ENCODE assay signal across 21 mouse cellular contexts in the genomic region with DNA sequence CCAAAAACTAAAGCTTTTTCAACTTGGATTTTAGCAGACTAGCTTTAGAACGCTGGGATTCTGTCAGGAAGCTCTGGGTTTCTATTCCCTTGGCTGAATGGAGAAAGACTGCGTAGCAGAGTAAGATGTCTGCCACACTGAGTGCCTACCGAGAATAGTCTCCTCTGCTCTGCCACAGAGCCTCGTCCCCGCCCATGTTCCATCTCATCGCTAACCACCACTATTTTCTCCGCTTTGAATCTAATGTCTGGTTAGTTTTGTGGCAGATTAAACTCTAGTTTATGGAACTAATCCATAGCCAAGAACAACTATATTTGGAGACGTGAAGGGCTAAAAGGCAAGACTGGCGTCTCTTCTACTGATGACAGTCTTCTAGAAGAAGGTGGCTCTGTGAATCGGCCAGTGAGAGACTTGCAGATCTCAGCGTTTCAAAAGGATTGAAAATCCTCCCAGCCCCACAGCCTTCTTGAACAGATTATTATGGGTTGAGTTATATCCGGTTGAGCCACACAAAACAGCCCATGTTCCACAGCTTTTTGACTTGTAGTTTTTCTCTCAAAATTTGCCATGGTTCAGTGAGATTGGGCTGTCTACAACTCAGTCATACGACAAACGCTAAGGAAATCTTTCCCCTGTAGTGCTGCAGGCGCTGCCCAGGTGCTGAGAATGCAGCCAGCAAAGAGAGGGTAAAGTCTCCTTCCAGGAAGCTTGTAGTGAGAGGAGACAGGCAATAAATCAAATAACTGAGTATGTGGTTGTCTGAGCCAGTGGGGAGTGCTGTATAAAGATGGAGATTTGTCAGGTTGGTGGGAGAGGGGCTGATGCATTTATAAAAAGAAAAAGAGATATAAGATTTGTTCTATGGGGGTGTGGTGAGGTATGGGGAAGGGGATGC. TPM values are rescaled to one million over a fixed set of nuclear protein-coding genes. Genes with fewer than 3 reads are reported as not detected.
DNase-seq lines count a peak whose midpoint lies in the region; ATAC-seq and TF ChIP-seq lines count a peak whose summit lies in the region.
"Had no signal": no experiment of that assay in that cellular context is flagged by ENCODE, and none has a peak within 500 bp of the region (broad histone marks: within the 10 kb centered on the region; RNA-seq: fewer than 3 reads in every experiment).

No protein-coding gene starts in this region.

- no peak for TF ChIP-seq CTCF in kidney, adult 2 months (conservative IDR thresholded peaks at IDR 0.05; ENCODE audit: insufficient read depth, insufficient read length, low read depth, low read length)
- TF ChIP-seq CTCF in kidney, postnatal 0 days (IDR thresholded peaks at IDR 0.05; ENCODE audit: low read depth), result no peak

- no peaks in the 10 kb centered on the region for H3K4me1 ChIP-seq in kidney, adult 2 months (ENCODE audit: control insufficient read depth, insufficient read depth, low read length)
- H3K4me1 ChIP-seq in kidney, embryonic 14.5 days (ENCODE audit: control insufficient read depth, insufficient read depth, low read length), result no peaks in the 10 kb centered on the region
- peaks cover 5% of the 10 kb centered on the region; the same call in 1 of the 2 replicates for H3K4me1 ChIP-seq in kidney, postnatal 0 days (replicated peaks; ENCODE audit: insufficient read depth, low read length)
- H3K4me1 ChIP-seq: forebrain, embryonic 13.5 days; neural tube, embryonic 15.5 days had no signal

- H3K9me3 ChIP-seq in kidney, embryonic 14.5 days (ENCODE audit: control insufficient read depth, low read length), result no peaks in the 10 kb centered on the region
- H3K9me3 ChIP-seq in kidney, postnatal 0 days (replicated peaks; ENCODE audit: low read length), result no peaks in the 10 kb centered on the region
- H3K9me3 ChIP-seq: forebrain, embryonic 13.5 days; limb, embryonic 10.5 days; neural tube, embryonic 15.5 days had no signal

- H3K27ac ChIP-seq in kidney, adult 2 months (ENCODE audit: insufficient read depth, low read depth, low read length), result no peak overlapping the region
- no peak overlapping the region for H3K27ac ChIP-seq in kidney, embryonic 14.5 days (ENCODE audit: low read depth, low read length)
- H3K27ac ChIP-seq in kidney, postnatal 0 days, result no peak overlapping the region
- H3K27ac ChIP-seq: forebrain, embryonic 13.5 days; limb, embryonic 10.5 days; neural tube, embryonic 15.5 days had no signal

- ATAC-seq in kidney, embryonic 14.5 days (ENCODE audit: low FRiP score, low TSS enrichment), result no peak
- no peak for ATAC-seq in kidney, postnatal 0 days (replicated peaks; ENCODE audit: low FRiP score, low read depth)
- ATAC-seq: forebrain, embryonic 13.5 days; inflammation-experienced regulatory T-cells, adult 6 months had no signal

- TF ChIP-seq POLR2A in kidney, adult 2 months (IDR thresholded peaks at IDR 0.05; ENCODE audit: low read depth, low read length), result no peak

- H3K36me3 ChIP-seq in kidney, adult 2 months (ENCODE audit: control insufficient read depth, insufficient read depth, low read length), result no peaks in the 10 kb centered on the region
- H3K36me3 ChIP-seq in kidney, embryonic 14.5 days (ENCODE audit: control insufficient read depth, insufficient read depth, low read length), result no peaks in the 10 kb centered on the region
- no peaks in the 10 kb centered on the region for H3K36me3 ChIP-seq in kidney, postnatal 0 days (ENCODE audit: insufficient read depth, low read length)
- H3K36me3 ChIP-seq: limb, embryonic 10.5 days; neural tube, embryonic 15.5 days had no signal

- H3K4me3 ChIP-seq in kidney, adult 2 months (ENCODE audit: insufficient read depth, low read depth, low read length), result no peak overlapping the region
- H3K4me3 ChIP-seq in kidney, embryonic 14.5 days (ENCODE audit: low read length), result no peak overlapping the region
- H3K4me3 ChIP-seq in kidney, postnatal 0 days (replicated peaks; ENCODE audit: low read depth, low read length), result no peak overlapping the region
- H3K4me3 ChIP-seq: forebrain, embryonic 13.5 days; limb, embryonic 10.5 days; megakaryocyte, embryonic 14.5 days; neural tube, embryonic 15.5 days had no signal

- H3K27me3 ChIP-seq in kidney, adult 2 months (replicated peaks; ENCODE audit: control insufficient read depth, insufficient read depth, low read length), result no peaks in the 10 kb centered on the region
- H3K27me3 ChIP-seq in kidney, embryonic 14.5 days (ENCODE audit: control insufficient read depth, insufficient read depth, low read length), result no peaks in the 10 kb centered on the region
- no peaks in the 10 kb centered on the region for H3K27me3 ChIP-seq in kidney, postnatal 0 days (ENCODE audit: insufficient read depth, low read length)
- H3K27me3 ChIP-seq: forebrain, embryonic 13.5 days; neural tube, embryonic 15.5 days had no signal

- 58% methylated on average over 15 of the region's 15 CpGs for WGBS in kidney, adult 2 months
- 73% methylated on average over 15 of the region's 15 CpGs for WGBS in kidney, embryonic 14.5 days
- WGBS in kidney, postnatal 0 days, result 67% methylated on average over 15 of the region's 15 CpGs

- no peak overlapping the region for H3K9ac ChIP-seq in kidney, embryonic 14.5 days (ENCODE audit: low read depth, low read length)
- no peak overlapping the region for H3K9ac ChIP-seq in kidney, postnatal 0 days (ENCODE audit: low read depth, low read length)
- H3K9ac ChIP-seq: forebrain, embryonic 13.5 days; neural tube, embryonic 15.5 days had no signal

- peak; percentile 60 for DNase-seq in kidney, adult 2 months
- peak; percentile 21 for DNase-seq in NIH3T3 (ENCODE audit: low read depth)
- DNase-seq in kidney, postnatal 0 days (ENCODE audit: low spot score), result peak; percentile 34
- peak; percentile 52 for DNase-seq in naive thymus-derived CD4-positive, alpha-beta T cell, adult 2 months (ENCODE audit: low read depth)
- DNase-seq in right cerebral cortex, postnatal 14 days, result no peak
- no peak for DNase-seq in spleen, postnatal 36 days (ENCODE audit: low spot score in 2 of 2)
- DNase-seq: adrenal gland, adult 8-10 months; cerebellum, adult 9-10 months; gastrocnemius, postnatal 25 days; heart, postnatal 10 days; lung, adult 18-20 months; lung, postnatal 14 days; midbrain, embryonic 14.5 days; right cerebral cortex, postnatal 25 days had no signal

- H3K4me2 ChIP-seq in kidney, embryonic 14.5 days (replicated peaks; ENCODE audit: low read depth, low read length), result no peak overlapping the region
- H3K4me2 ChIP-seq in kidney, postnatal 0 days (ENCODE audit: low read length), result no peak overlapping the region
- H3K4me2 ChIP-seq: forebrain, embryonic 13.5 days; heart, embryonic 11.5 days; neural tube, embryonic 15.5 days had no signal

RNA-seq across cellular contexts. Expression of a gene that starts 5.6 kb away (rescaled TPM):
- polyA plus RNA-seq in kidney, adult 2 months (2012; rRNA removed), result 0.68 and 1.5 TPM in 2 replicates
- 3.3 and 5.1 TPM in 2 replicates for polyA plus RNA-seq in kidney, embryonic 14.5 days (2014; fragmentation: Nextera tagmentation; extraction: Ambion mirVana)
- polyA plus RNA-seq in kidney, postnatal 0 days (2015; fragmentation: Nextera tagmentation; extraction: Ambion mirVana), result 4.1 and 4.4 TPM in 2 replicates

RNA-seq across cellular contexts. Expression of a gene that starts 51.9 kb away (rescaled TPM):
- polyA plus RNA-seq in kidney, adult 2 months (2012; rRNA removed), result 0.19 and 0.22 TPM in 2 replicates
- 2.5 and 4.2 TPM in 2 replicates for polyA plus RNA-seq in kidney, embryonic 14.5 days (2014; fragmentation: Nextera tagmentation; extraction: Ambion mirVana)
- polyA plus RNA-seq in kidney, postnatal 0 days (2015; fragmentation: Nextera tagmentation; extraction: Ambion mirVana), result 2.5 TPM in 2 replicates
- polyA plus RNA-seq: inflammation-experienced regulatory T-cells, adult 6 months had no signal

Comparison
In these comparisons a context has a peak if more than half of its experiments do, and no peak if none do; other contexts are left out.
1. DNase-seq: peak in kidney, adult 2 months (single experiment), NIH3T3 (single experiment), kidney, postnatal 0 days (single experiment) and naive thymus-derived CD4-positive, alpha-beta T cell, adult 2 months (single experiment); none in right cerebral cortex, postnatal 14 days (single experiment) and spleen, postnatal 36 days (0 of 2).